7 mouse cellular contexts compared by ENCODE assay signal in genomic region chr5:118002059-118002458, GRCm38 (mm10). TPM values are rescaled to one million over a fixed set of nuclear protein-coding genes. Genes with fewer than 3 reads are reported as not detected.
DNase-seq lines count a peak whose midpoint lies in the region; ATAC-seq and TF ChIP-seq lines count a peak whose summit lies in the region.

No protein-coding gene starts in this region.

- intact Hi-C loops in heart, postnatal 25 days (cut with DNase I) = loop anchor here (5.0 to 10.0 kb wide), 2 partner anchors 55 to 163 kb away; partner anchors contain the start of gene Hrk

- no peak for TF ChIP-seq POLR2A in bone marrow, adult 2 months (IDR thresholded peaks at IDR 0.05; ENCODE audit: borderline replicate concordance, control insufficient read depth, low read depth, low read length)
- TF ChIP-seq POLR2A in embryonic fibroblast, embryonic 13.5 days (IDR thresholded peaks at IDR 0.05; ENCODE audit: low read depth, low read length) = no peak

- no peak overlapping the region for H3K27ac ChIP-seq in bone marrow, adult 2 months (ENCODE audit: control insufficient read depth, insufficient read depth, low read depth, low read length, poor library complexity)
- no peak overlapping the region for H3K27ac ChIP-seq in embryonic fibroblast, embryonic 13.5 days (ENCODE audit: insufficient read depth, low read length)

- DNase-seq in G1E (ENCODE audit: low spot score) = peak; percentile 61
- DNase-seq in heart, postnatal 25 days (ENCODE audit: low spot score) = peak; percentile 19
- peak; percentile 60 for DNase-seq in layer of hippocampus, adult 9-11 months
- DNase-seq in lung, postnatal 25 days (ENCODE audit: low spot score) = peak; percentile 26
- peak; percentile 80 for DNase-seq in right cerebral cortex, postnatal 14 days

- no peaks in the 10 kb centered on the region for H3K9me3 ChIP-seq in G1E (replicated peaks)

- peaks cover 99% of the 10 kb centered on the region for H3K36me3 ChIP-seq in G1E (replicated peaks)

- no peaks in the 10 kb centered on the region for H3K4me1 ChIP-seq in G1E (ENCODE audit: insufficient read depth, low read depth, low read length)
- peaks cover 1% of the 10 kb centered on the region; the same call in 1 of the 2 replicates for H3K4me1 ChIP-seq in bone marrow, adult 2 months (ENCODE audit: control insufficient read depth, insufficient read depth, low read length)
- H3K4me1 ChIP-seq in embryonic fibroblast, embryonic 13.5 days (ENCODE audit: control insufficient read depth, insufficient read depth, low read length) = no peaks in the 10 kb centered on the region

- no peak overlapping the region for H3K4me3 ChIP-seq in G1E (ENCODE audit: low read depth, low read length)
- H3K4me3 ChIP-seq in bone marrow, adult 2 months (replicated peaks; ENCODE audit: control insufficient read depth, low read depth, low read length) = no peak overlapping the region
- H3K4me3 ChIP-seq in embryonic fibroblast, embryonic 13.5 days (ENCODE audit: insufficient read depth, low read length) = no peak overlapping the region

- H3K27me3 ChIP-seq in G1E (ENCODE audit: insufficient read depth, low read length) = no peaks in the 10 kb centered on the region

- TF ChIP-seq CTCF in G1E (IDR thresholded peaks at IDR 0.05; ENCODE audit: low read depth, low read length) = peak; percentile 89
- peak; percentile 79 for TF ChIP-seq CTCF in bone marrow, adult 2 months (IDR thresholded peaks at IDR 0.05; ENCODE audit: control insufficient read depth, insufficient read depth, low read length)
- TF ChIP-seq CTCF in embryonic fibroblast, embryonic 13.5 days (IDR thresholded peaks at IDR 0.05; ENCODE audit: borderline replicate concordance, insufficient read depth, low read length) = peak; percentile 80

- WGBS in bone marrow, adult 2 months = 41% methylated on average over 9 of the region's 9 CpGs

- peak; percentile 56; the same call in 1 of the 2 replicates for ATAC-seq in G1E (ENCODE audit: extremely low read depth, insufficient number of reproducible peaks, low FRiP score, poor library complexity, severe bottlenecking)

RNA-seq across cellular contexts. Expression of gene Tesc, which starts 25.5 kb away (rescaled TPM):
- total RNA-seq in G1E (2014; fragmentation: Nextera tagmentation) (not detected in 2 replicates), G1E (2017) (not detected in 2 replicates)
- polyA plus RNA-seq in G1E (2012) = 0.20 TPM in 1 of 2 replicates, not detected in the other
- polyA plus RNA-seq in bone marrow, adult 2 months (2011; ENCODE audit: insufficient read depth, insufficient read length, low replicate concordance, missing spikeins) = 18.3 and 21.8 TPM in 2 replicates
- polyA plus RNA-seq in embryonic fibroblast, embryonic 13.5 days (2011; ENCODE audit: insufficient read length, low read depth, missing spikeins) = 0.88 TPM in 1 of 2 replicates, not detected in the other
- total RNA-seq in heart, postnatal 25 days (2021) = 100 to 1,000 TPM; 192 to 217 TPM

RNA-seq across cellular contexts. Expression of gene Fbxo21, which starts 25.5 kb away (rescaled TPM):
- total RNA-seq in G1E (2014; fragmentation: Nextera tagmentation) (7.5 and 9.4 TPM in 2 replicates), G1E (2017) (10.5 and 11.4 TPM in 2 replicates)
- polyA plus RNA-seq in G1E (2012) = 6.8 and 7.5 TPM in 2 replicates
- 2.2 and 5.8 TPM in 2 replicates for polyA plus RNA-seq in bone marrow, adult 2 months (2011; ENCODE audit: insufficient read depth, insufficient read length, low replicate concordance, missing spikeins)
- 27.1 and 39.0 TPM in 2 replicates for polyA plus RNA-seq in embryonic fibroblast, embryonic 13.5 days (2011; ENCODE audit: insufficient read length, low read depth, missing spikeins)
- 10 to 100 TPM; 38.2 to 44.9 TPM for total RNA-seq in heart, postnatal 25 days (2021)

Comparison
In these comparisons a context has a peak if more than half of its experiments do, and no peak if none do; other contexts are left out.
1. DNase-seq: peak in every context shown above with its lines; median percentile 80 in right cerebral cortex, postnatal 14 days; 61 in G1E; 60 in layer of hippocampus, adult 9-11 months; 26 in lung, postnatal 25 days; 19 in heart, postnatal 25 days.
2. RNA of gene Tesc, which starts 25.5 kb away (polyA plus RNA-seq): 18.3 to 21.8 TPM in bone marrow, adult 2 months; 0.88 TPM in embryonic fibroblast, embryonic 13.5 days and 0.20 TPM in G1E; every median in the first group is over 10 times any median in the second.
3. Peak in every context shown above with its lines, with median percentiles within 50 percentile points of each other: CTCF ChIP-seq.